Mouse (Mus musculus) thymus, adult 2 months (tissue): ENCODE data around the gene Lhfpl2.

ENCODE experiments used
- CTCF ChIP-seq: fragments of 200-500 bp; IDR thresholded peaks from 2 replicates; pipeline ENCODE4 v1.5.1; 2012; ENCODE audit warnings: mild to moderate bottlenecking, control low read depth, low read length, moderate library complexity, borderline replicate concordance; ENCODE audit not compliant: control insufficient read depth, poor library complexity, insufficient read depth; ENCODE audit errors: extremely low read depth
- POLR2A ChIP-seq: fragments of 200-500 bp; IDR thresholded peaks from 2 replicates; pipeline ENCODE4 v1.6.1; 2012; ENCODE audit warnings: mild to moderate bottlenecking, low read length, control low read depth, moderate library complexity; ENCODE audit not compliant: control insufficient read depth, poor library complexity, insufficient read depth; ENCODE audit errors: extremely low read depth

DNA sequence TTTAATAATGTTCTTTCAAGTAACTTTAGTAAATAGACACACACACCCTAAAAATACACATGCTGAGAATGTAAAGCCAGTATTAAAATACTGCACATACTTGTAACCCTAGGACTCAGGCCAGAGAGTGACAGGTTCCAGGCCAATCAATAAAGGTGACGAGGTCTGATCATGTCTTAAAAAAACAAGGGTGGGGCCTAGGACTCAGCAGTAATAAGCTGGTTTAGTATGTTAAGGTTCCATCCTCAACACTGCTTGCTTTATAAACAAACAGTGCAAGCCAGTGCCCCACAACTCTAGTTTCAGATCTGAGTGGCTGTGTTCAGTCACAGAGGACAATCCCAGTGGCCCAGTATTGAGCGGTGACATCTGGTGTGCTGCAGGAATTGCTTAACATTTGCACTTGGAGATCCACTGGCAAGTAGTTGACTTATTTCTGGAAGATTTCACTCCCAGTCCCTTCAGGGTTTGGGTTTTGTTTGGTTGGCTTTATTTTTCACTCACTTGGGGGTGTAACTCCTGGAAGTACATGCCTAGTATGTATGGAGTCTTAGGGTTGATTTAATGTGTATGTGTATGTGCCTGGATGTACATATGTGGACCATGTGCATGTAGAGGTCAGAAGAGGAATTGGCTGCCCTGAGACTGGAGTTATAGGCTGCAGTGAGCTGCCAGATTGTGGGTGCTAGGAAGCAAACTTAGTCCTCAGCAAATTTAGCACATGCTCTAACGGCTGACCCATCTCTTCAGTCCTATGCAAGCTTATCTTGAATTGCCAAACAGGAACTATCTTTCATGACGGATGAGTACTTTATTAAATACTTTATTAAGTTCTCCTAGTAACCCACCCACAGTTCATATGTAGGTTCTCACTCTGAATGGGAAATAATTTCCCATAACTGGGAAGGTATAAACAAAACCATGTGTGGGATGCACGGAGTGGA lies 123.2 kb downstream of the Lhfpl2 start:
- TF ChIP-seq CTCF (no peak), POLR2A (no peak)
